Mouse (Mus musculus) liver, embryonic 15.5 days (tissue): ENCODE measurements around the gene Pelp1. TPM values are rescaled to one million over a fixed set of nuclear protein-coding genes. Genes with fewer than 3 reads are reported as not detected.
A peak's percentile ranks its signal among the peaks of the same experiment; 100 is the strongest.

Experiments used
- ATAC-seq: fragments of 200-750 bp; cut with Nextera tagmentation; 2 replicates; pipeline ENCODE4 v1.8.0; 2017; ENCODE audit warnings: moderate number of reproducible peaks, mild to moderate bottlenecking, moderate library complexity; ENCODE audit not compliant: insufficient read depth
- H3K27ac ChIP-seq: fragments of 300-500 bp; sonication (generic); replicated peaks from 2 replicates; pipeline ENCODE4 v1.5.1; 2015; ENCODE audit warnings: mild to moderate bottlenecking, inconsistent platforms
- H3K27me3 ChIP-seq: fragments of 300-500 bp; sonication (generic); 2 replicates; pipeline ENCODE4 v1.6.1; 2015; ENCODE audit warnings: mild to moderate bottlenecking, inconsistent platforms
- H3K36me3 ChIP-seq: fragments of 300-500 bp; sonication (generic); replicated peaks from 2 replicates; pipeline ENCODE4 v1.6.1; 2015; ENCODE audit warnings: moderate library complexity, mild to moderate bottlenecking, inconsistent platforms
- H3K4me1 ChIP-seq: fragments of 300-500 bp; sonication (generic); replicated peaks from 2 replicates; pipeline ENCODE4 v1.6.1; 2015; ENCODE audit warnings: inconsistent platforms
- H3K4me2 ChIP-seq: fragments of 300-500 bp; sonication (generic); 2 replicates; pipeline ENCODE4 v1.6.1; 2015; ENCODE audit warnings: moderate library complexity, mild to moderate bottlenecking, inconsistent platforms
- H3K4me3 ChIP-seq: fragments of 300-500 bp; sonication (generic); replicated peaks from 2 replicates; pipeline ENCODE4 v1.5.1; 2015; ENCODE audit warnings: mild to moderate bottlenecking, inconsistent platforms
- H3K9ac ChIP-seq: fragments of 300-500 bp; sonication (generic); 2 replicates; pipeline ENCODE4 v1.6.1; 2015; ENCODE audit warnings: moderate library complexity, mild to moderate bottlenecking, inconsistent platforms
- H3K9me3 ChIP-seq: fragments of 300-500 bp; sonication (generic); replicated peaks from 2 replicates; pipeline ENCODE4 v1.6.1; 2016; ENCODE audit warnings: inconsistent platforms
- WGBS: fragments of 180-500 bp; shearing (Covaris S2); methylation state at CpG from one replicate; pipeline ENCODE4 v1.1.7; 2015; ENCODE audit warnings: mixed read lengths; ENCODE audit not compliant: insufficient replicate concordance; 5-methylcytosine and 5-hydroxymethylcytosine counted together
- polyA plus RNA-seq: library from polyadenylated mRNA; unstranded; fragments of >200 nt; fragmentation: Nextera tagmentation; extraction: Ambion mirVana; gene quantifications from 2 replicates; pipeline ENCODE4 v1.2.1, GENCODE M21; 2015

Gene Pelp1
- 13.5 and 14.5 TPM in 2 replicates for polyA plus RNA-seq

DNA sequence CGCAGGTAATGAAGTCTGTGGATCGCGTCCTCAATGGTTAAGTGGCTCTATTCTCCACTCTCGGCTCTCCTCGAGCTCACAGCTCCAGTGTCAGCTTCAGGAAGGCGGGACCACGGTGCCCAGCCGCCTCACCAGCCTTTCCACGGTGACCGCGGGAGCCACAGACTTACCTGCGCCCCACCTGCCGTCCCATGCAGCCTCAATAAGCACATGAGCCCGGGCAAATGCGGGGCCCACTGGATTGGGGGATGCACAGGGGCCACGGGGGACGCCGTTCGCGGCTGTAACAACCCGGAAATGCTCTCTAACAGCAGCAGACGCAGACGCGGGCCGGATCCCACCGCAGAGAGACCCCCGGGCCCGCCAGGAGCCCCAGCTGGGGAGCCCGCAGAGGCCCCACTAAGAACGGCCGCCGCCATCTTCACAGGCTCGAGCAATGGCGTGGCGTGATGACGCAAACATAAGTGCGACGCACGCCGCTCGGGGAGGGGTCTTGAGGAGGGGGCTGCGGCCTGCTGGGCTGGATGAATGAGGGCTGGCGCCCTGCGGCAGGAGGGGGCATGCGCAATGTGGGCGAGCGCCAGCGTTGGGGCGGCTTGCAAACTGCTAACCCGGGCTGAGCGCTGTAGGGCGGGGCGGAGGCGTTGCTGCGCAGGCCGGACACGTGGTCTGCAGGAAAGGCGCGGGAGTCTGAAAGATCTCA is at the start of gene Pelp1:
Pelp1 (minus strand) TSS at position 438 of the 703 bp plus-strand sequence.
- Histone ChIP-seq H3K27me3 (no peaks in the 10 kb centered on the region), H3K9ac (peak within 1 kb of the TSS; percentile 76), H3K36me3 (peaks cover 19% of the 10 kb centered on the region), H3K4me3 (peak within 1 kb of the TSS; percentile 81), H3K27ac (peak within 1 kb of the TSS; percentile 74), H3K4me1 (peaks cover 36% of the 10 kb centered on the region), H3K4me2 (peak within 1 kb of the TSS; percentile 85), H3K9me3 (no peaks in the 10 kb centered on the region)
- WGBS = under 1% methylated on average over 59 of the region's 59 CpGs
- peak; percentile 88 for ATAC-seq

DNA sequence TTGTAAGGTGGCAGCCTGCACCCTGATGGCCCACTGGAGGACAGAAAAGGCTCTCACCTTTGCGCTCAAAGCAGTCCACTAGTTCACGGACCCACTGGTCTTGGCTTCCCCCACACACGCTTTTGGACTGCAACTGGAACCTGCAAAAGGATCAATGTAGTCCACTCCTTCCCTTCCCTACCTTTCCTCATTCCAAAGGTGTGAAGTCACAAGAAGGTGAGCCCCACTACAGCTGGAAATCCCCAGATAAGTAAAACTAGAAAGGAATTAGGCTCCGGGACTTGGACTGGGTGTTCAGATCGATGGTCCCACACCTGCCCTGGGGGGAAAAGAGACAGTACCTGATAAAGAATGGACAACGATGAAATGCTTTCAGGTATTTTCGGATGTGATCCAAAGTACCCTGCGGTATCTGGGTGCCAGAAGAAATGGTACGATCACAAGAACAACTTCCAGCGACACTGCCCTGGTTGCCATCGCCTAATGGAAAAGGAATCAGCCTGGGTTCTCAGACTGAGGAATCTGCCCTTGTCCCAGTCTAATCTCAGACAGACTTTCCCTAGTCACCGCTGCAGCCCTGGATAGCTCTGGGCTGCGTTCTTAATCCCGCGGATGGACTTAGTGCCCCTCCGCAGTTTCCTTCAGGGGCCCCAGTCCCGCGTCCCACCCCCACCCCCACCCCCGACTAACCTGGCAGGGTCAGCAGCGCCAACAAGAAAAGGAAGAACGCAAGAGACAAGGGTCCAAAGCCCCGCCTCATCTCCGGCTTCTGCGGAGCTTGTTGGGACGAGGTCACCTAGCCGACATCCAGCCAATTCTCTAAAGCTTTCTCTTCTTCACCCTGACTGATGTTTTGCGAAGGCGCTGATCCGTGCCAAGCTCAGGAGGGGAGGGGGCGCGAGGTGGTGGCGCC is 49.1 kb upstream of the Pelp1 start, which contains the start of gene Zmynd15:
Zmynd15 (plus strand) TSS at position 746 of the 913 bp plus-strand sequence.
- WGBS = 16% methylated on average over 32 of the region's 32 CpGs
- ATAC-seq = no peak
- peak within 1 kb of the TSS; percentile 56 for H3K4me3 ChIP-seq
- H3K27me3 ChIP-seq = peaks cover 66% of the 10 kb centered on the region
- peaks cover 10% of the 10 kb centered on the region for H3K4me1 ChIP-seq
- H3K27ac ChIP-seq = no peak within 1 kb of the TSS
- H3K36me3 ChIP-seq = no peaks in the 10 kb centered on the region; the same call in 1 of the 2 replicates
- H3K9me3 ChIP-seq = no peaks in the 10 kb centered on the region
- H3K9ac ChIP-seq = no peak within 1 kb of the TSS
- peak within 1 kb of the TSS; percentile 70 for H3K4me2 ChIP-seq

DNA sequence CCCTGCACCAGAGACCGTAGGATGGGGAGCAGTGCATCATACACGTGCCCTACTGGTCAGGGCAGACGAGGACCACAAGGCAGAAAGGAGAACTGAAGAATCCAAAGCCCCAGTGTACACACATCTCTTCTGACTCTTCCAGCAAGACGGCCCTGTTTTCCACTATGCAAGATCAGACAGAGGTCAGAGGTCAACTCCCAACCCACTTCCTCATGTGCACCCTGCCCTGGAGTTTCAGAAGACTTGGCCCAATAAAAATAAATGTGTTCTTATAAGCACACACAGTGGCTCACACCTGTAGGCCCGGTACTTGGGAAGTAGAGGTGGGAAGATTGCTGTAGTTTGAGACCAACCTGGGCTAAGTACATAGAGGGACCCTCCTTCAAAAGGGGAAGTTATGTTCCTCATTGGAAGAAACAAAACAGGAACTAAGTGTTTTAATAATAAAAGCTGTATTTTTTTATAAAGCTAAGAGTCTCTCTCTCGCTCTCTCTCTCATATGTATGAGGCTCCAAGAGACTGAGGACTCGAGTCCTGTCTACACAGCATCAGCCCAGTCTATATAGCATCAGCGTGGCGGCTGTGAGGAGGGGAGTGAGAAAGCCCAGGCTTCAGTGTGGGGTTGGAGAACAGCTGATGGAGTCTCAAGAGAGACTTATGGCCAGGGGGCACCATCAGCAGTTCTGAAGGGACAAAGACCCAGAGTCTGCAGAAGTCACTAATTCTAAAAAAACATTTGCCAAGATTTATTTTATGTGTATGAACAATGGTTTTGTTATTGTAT is 43.6 kb upstream of the Pelp1 start:
- H3K4me3 ChIP-seq = 0 out of 2 replicates have a peak overlapping the region, but pooled peaks have one; percentile 4
- H3K4me2 ChIP-seq = peak overlapping the region; percentile 84
- peaks cover 13% of the 10 kb centered on the region for H3K27me3 ChIP-seq
- H3K9ac ChIP-seq = no peak overlapping the region
- 67% methylated on average over 9 of the region's 9 CpGs for WGBS
- H3K36me3 ChIP-seq = no peaks in the 10 kb centered on the region; the same call in 1 of the 2 replicates
- no peak for ATAC-seq
- peaks cover 24% of the 10 kb centered on the region for H3K4me1 ChIP-seq
- peak overlapping the region; percentile 31; the same call in 1 of the 2 replicates for H3K27ac ChIP-seq
- H3K9me3 ChIP-seq = no peaks in the 10 kb centered on the region

GRCm38 (mm10) chr11:70451797-70452498 is 42.1 kb upstream of the Pelp1 start, which contains the start of gene Med11:
Gene Med11, plus strand, starts transcription at chr11:70451919.
- ATAC-seq = peak; percentile 95
- Histone ChIP-seq H3K9me3 (no peaks in the 10 kb centered on the region), H3K27ac (peak within 1 kb of the TSS; percentile 96), H3K36me3 (no peaks in the 10 kb centered on the region; the same call in 1 of the 2 replicates), H3K4me3 (peak within 1 kb of the TSS; percentile 76), H3K4me1 (peaks cover 24% of the 10 kb centered on the region), H3K27me3 (peaks cover 4% of the 10 kb centered on the region; the same call in 1 of the 2 replicates), H3K9ac (peak within 1 kb of the TSS; percentile 83), H3K4me2 (peak within 1 kb of the TSS; percentile 84)
- under 1% methylated on average over 46 of the region's 46 CpGs for WGBS

- no peak overlapping the region for H3K9ac ChIP-seq
- H3K4me3 ChIP-seq = no peak overlapping the region
- H3K4me1 ChIP-seq = peaks cover 34% of the 10 kb centered on the region
- no peak for ATAC-seq
- peak overlapping the region; percentile 84 for H3K4me2 ChIP-seq
- no peaks in the 10 kb centered on the region; the same call in 1 of the 2 replicates for H3K36me3 ChIP-seq
- 75% methylated on average over 2 of the region's 2 CpGs for WGBS
- no peaks in the 10 kb centered on the region for H3K27me3 ChIP-seq
- no peak overlapping the region for H3K27ac ChIP-seq
- no peaks in the 10 kb centered on the region for H3K9me3 ChIP-seq
Observed at GRCm38 (mm10) chr11:70450926-70451325, 41.1 kb upstream of the Pelp1 start.

DNA sequence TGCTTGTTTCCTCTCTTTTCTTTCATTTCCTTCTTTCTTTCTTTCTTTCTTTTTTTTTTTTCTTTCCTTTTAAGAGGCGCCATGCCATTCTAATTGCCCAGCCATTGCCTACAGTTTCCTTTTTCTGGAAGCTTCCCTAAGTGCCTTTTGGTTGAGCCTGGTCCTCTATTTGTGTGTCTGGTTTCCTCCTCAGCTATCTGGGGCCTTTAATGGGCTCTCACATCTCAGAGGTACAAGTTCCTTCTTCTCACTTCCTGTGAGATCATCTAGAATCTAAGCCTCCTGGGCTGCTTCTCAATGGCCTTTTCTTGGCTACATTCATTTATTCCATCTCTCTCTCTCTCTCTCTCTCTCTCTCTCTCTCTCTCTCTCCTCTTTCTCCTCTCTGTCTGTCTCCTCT is 37.5 kb upstream of the Pelp1 start:
- 27% methylated on average over 1 of the region's 1 CpGs for WGBS
- no peak for ATAC-seq
- Histone ChIP-seq H3K27me3 (no peaks in the 10 kb centered on the region), H3K4me3 (no peak overlapping the region), H3K9ac (no peak overlapping the region), H3K27ac (peak overlapping the region; percentile 24; the same call in 1 of the 2 replicates), H3K36me3 (no peaks in the 10 kb centered on the region), H3K4me1 (peaks cover 32% of the 10 kb centered on the region), H3K4me2 (no peak overlapping the region), H3K9me3 (no peaks in the 10 kb centered on the region)

DNA sequence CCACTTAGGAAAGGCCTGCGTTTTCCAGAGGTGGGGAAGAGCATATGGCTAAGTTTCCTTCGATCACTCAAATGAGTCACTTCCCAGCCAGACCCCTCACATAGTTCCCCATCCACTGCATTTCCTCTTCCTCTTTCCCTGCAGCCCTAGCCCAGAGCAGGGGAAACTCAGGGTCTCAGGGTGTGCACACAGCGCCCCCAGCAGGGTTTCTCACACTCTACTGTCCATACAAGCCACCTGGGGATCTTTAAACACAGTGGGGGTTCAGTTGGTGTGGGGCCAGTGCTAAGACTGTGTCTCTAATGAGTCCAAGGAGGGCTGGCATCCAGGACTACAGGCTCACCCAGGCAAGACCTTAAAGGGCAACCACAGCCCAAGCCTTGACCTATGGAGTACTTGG is 36.9 kb upstream of the Pelp1 start:
- 17% methylated on average over 3 of the region's 3 CpGs for WGBS
- no peak overlapping the region for H3K4me2 ChIP-seq
- ATAC-seq = no peak
- no peaks in the 10 kb centered on the region for H3K27me3 ChIP-seq
- H3K4me1 ChIP-seq = peaks cover 31% of the 10 kb centered on the region
- H3K27ac ChIP-seq = peak overlapping the region; percentile 24; the same call in 1 of the 2 replicates
- no peak overlapping the region for H3K9ac ChIP-seq
- no peaks in the 10 kb centered on the region for H3K36me3 ChIP-seq
- no peaks in the 10 kb centered on the region for H3K9me3 ChIP-seq
- H3K4me3 ChIP-seq = no peak overlapping the region

GRCm38 (mm10) chr11:70444667-70445066 is 34.8 kb upstream of the Pelp1 start:
- H3K4me1 ChIP-seq = peaks cover 37% of the 10 kb centered on the region
- no peaks in the 10 kb centered on the region for H3K9me3 ChIP-seq
- H3K27me3 ChIP-seq = no peaks in the 10 kb centered on the region
- H3K9ac ChIP-seq = no peak overlapping the region
- WGBS = 47% methylated on average over 6 of the region's 6 CpGs
- peaks cover 14% of the 10 kb centered on the region for H3K36me3 ChIP-seq
- H3K27ac ChIP-seq = no peak overlapping the region
- no peak overlapping the region for H3K4me3 ChIP-seq
- H3K4me2 ChIP-seq = no peak overlapping the region
- ATAC-seq = peak; percentile 74

GRCm38 (mm10) chr11:70443964-70444363 is 34.1 kb upstream of the Pelp1 start:
- H3K4me3 ChIP-seq = no peak overlapping the region
- no peaks in the 10 kb centered on the region for H3K27me3 ChIP-seq
- H3K27ac ChIP-seq = 0 out of 2 replicates have a peak overlapping the region, but pooled peaks have one; percentile 29
- ATAC-seq = no peak
- H3K4me2 ChIP-seq = no peak overlapping the region
- H3K9me3 ChIP-seq = no peaks in the 10 kb centered on the region
- WGBS = 54% methylated on average over 3 of the region's 3 CpGs
- H3K4me1 ChIP-seq = peaks cover 37% of the 10 kb centered on the region
- H3K36me3 ChIP-seq = peaks cover 22% of the 10 kb centered on the region
- H3K9ac ChIP-seq = no peak overlapping the region

- Histone ChIP-seq H3K4me1 (peaks cover 36% of the 10 kb centered on the region), H3K27me3 (no peaks in the 10 kb centered on the region), H3K4me3 (no peak overlapping the region), H3K9ac (no peak overlapping the region), H3K36me3 (peaks cover 42% of the 10 kb centered on the region), H3K9me3 (no peaks in the 10 kb centered on the region), H3K4me2 (no peak overlapping the region), H3K27ac (no peak overlapping the region)
- 65% methylated on average over 7 of the region's 7 CpGs for WGBS
- ATAC-seq = no peak
Observed at GRCm38 (mm10) chr11:70441882-70442281, 32.1 kb upstream of the Pelp1 start.
